Mouse (Mus musculus) thymus, postnatal 25 days (tissue): ENCODE measurements around the gene Fam189a1.
A peak's percentile ranks its signal among the peaks of the same experiment; 100 is the strongest.

ENCODE experiments used
- DNase-seq: peaks from one replicate; pipeline ENCODE4 v3.0.0; 2022

The Fam189a1 gene

GRCm38 (mm10) chr7:65031195-65031594 is 125.2 kb downstream of the Fam189a1 start:
- no peak for DNase-seq

DNA sequence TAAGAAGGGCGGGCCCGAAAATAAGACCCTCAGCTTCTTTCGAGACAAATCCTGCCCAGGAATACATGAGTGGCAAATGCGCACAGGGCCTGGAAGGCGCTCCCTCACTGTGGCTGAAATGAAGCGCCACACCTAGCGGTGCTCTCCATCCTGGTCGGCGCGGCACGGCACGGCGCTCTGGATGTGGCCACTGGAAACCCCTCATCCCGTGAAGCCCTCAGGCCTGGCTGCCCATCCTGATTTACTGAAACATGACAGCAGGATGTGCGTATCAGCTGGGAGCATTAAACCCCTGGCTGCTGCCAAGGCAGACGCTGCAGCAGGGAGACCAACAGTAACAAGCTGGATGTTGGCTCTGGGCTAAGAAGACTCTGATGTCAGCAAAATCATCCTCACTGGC is 126.4 kb downstream of the Fam189a1 start:
- no peak for DNase-seq

DNA sequence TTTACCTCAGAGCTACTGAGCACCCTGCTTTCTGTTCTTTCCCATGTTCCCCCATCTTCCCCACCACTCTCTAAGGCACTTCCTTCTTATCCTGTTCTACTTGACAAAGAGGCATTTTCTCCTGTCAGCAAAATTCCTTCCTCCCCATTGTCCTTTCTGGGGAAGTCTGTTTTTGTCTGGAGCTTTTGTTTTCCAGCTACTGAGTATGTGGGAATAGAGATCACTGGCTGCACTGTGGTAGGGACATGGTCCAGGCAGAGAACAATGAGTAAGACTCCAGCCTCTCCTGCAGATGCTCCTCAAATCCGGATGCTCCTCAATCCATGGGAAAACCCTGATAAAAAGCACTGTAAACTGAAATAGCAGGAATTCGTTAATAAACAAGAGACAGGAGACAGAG is 135.1 kb downstream of the Fam189a1 start:
- no peak for DNase-seq

- no peak for DNase-seq
Measured at GRCm38 (mm10) chr7:65018036-65018679, 138.2 kb downstream of the Fam189a1 start.

GRCm38 (mm10) chr7:65017348-65017747 is 139.0 kb downstream of the Fam189a1 start:
- DNase-seq, result no peak

DNA sequence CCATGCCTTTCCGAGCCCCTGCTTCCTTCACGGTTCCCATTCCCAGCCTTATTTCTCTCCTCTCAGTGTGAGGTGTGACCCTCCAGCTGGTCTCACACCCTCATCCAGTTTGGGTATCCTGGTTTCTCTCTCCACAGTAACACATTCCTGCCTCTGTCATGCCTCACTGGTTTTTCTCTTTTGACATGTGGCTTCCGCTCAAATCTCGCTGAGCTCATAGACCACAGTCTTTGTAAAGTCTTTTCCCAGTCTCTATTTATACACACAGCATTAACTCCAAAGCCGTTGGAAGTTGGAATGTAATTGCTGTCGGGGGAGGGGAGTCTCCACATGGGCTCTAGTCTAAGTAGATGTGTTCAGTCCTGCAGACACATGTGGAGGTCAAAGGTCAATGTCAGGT is 145.2 kb downstream of the Fam189a1 start:
- no peak for DNase-seq

DNA sequence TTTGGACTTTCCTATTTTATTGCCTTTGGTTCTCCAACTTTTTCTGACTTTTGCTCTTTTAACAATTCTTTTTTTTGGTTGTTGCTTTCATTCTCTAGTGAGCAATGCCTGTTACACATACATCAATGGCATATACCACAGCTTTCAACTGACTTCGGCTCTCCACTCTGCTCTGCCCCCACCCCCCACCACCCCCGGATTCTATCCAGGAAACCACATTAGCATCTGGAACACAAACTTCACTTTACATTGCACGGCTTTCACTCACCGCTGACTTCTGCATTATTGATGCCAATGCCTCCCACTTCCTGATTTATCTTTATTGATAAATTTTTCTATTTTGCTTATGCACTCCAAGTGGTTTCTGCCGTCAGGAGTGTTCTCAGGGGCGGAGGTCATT is 146.1 kb downstream of the Fam189a1 start:
- no peak for DNase-seq

DNA sequence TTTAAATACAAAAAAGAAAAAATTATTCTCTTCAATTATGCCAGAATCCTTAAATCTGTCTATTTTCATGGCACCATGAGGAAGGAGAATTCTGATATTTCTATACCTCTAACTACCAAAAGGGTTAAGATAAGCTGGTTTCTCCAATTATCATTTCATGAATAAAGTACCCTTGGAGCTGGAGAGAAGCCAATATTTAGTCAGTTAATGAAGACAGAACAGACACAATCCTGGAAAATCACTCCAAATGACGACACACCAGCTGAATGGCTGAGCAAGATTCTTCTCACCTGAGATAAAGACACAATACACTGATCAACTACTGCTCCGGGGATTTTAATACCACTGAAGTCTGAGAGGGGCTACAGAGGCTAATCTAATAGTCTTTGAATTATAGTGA is 150.6 kb downstream of the Fam189a1 start:
- DNase-seq, result no peak

DNA sequence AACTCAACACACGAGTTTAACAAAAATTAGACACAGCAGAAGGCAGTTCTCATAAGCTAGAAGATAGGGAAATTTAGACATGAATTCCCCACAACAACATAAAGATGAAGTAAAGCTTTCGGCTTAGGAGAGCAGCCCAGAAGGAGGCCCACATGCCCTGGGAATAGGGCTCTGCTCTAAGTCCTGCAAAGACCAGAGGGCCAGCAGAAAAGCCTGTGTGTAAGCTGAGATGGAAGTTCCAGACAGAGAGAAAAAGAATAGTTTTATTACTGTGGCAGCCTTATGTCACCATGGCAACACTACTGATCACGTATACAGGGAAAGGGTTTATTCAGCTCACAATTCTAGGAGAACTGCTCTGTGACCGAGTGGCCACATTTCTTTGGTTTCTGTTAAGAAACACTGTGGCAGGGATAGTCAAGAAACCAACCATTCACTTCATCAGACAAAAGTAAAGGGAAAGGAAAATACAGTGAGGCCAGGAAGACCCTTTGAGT is 156.6 kb downstream of the Fam189a1 start:
- DNase-seq, result no peak

GRCm38 (mm10) chr7:64997743-64998142 is 158.6 kb downstream of the Fam189a1 start:
- DNase-seq, result no peak

DNA sequence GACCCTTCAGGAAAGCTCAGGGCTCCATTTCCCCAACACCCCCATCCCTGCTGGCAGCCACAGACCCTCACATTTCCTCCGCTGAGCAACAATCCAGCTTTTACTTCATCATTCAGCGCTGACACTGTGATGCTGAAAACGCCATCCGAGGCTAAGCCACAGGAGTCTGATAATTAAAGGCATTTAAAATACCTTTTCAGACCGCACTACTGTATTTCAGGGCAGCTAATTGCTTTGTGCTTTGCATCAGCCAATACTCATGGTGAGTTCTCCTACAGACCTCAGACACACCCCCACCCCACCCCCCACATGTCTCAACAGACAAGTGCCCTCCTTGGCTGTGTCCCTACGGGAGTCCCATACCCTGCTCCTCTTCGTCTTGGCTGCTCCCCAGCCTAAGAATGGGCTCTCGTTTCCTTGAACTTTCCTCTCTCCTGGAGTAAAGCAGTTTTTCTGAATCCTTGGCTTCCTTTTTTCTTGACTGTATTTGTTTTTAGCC is 160.4 kb downstream of the Fam189a1 start:
- DNase-seq, result no peak

DNA sequence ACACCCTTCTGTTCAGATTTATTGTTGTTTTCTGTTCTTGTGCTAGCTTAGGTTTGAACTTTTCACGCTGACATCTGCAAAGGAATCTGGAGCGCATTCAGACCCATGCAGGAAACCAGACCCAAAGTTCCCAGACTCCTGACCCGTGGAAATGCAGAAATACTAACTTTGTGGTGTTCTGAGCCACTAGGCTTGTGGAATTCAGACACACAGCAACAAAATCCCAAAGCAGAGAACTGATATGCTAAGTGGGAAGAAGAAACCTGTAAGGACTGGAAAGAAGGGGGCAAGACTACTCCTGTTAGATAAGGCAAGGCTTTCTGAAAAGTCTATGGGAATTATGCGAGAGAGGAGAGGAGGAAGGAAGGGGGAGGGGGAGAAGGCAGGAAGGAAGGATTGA is 167.0 kb downstream of the Fam189a1 start:
- no peak for DNase-seq

DNA sequence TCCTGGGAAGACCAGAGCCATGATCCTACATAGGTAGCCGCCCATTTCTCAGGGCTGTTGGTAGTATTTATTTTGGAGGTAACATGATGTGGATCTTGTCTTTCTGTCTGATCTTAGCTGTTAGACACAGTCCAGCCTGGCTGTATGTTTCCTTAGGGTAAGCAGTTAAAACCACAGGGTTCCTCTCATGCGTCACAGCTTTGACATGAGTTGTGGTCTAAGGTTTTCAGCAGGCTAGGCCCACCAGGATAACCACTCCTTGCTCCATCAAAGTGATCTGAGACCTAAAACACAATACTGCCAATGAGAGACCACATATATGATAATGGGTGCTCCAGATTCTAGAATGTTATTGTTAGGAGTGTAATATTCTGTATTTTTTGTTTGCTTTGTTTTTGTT is 168.4 kb downstream of the Fam189a1 start:
- no peak for DNase-seq

- no peak for DNase-seq
Measured at GRCm38 (mm10) chr7:64984468-64985120, 171.8 kb downstream of the Fam189a1 start.

DNA sequence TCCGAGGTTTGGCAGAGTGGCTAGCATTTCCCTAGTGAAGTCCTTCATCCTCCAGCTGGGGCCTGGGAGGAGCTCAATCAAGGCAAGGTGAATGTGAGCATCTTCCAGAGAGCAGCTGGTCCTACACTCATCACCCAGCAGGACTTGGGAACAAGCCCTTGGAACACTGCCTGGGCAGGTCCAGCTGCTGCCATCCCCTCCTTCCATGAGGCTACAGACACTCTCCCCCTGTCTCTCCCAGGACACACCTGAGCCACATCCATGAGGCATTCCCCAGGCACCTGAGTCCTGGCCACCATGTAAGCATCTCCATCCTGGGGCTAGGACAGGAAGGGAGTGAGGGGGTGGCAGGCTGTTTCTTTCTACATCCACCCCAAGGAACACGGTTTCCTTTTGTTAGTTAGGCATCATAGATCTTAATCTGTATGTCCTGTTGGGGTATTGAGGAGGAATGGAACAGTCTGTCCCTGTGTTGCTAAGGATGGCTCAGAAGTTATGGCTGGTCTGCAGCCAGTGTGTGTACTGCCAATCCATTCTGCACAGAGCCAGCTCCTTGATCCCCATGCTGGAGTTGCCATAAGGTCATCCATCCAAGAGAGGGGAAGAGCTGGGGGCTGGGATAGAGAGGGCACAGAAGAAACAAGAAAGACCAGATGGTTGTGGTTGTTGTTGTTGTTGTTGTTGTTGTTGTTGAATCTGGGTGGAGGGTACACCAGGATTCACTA is 174.7 kb downstream of the Fam189a1 start:
- DNase-seq, result no peak

DNA sequence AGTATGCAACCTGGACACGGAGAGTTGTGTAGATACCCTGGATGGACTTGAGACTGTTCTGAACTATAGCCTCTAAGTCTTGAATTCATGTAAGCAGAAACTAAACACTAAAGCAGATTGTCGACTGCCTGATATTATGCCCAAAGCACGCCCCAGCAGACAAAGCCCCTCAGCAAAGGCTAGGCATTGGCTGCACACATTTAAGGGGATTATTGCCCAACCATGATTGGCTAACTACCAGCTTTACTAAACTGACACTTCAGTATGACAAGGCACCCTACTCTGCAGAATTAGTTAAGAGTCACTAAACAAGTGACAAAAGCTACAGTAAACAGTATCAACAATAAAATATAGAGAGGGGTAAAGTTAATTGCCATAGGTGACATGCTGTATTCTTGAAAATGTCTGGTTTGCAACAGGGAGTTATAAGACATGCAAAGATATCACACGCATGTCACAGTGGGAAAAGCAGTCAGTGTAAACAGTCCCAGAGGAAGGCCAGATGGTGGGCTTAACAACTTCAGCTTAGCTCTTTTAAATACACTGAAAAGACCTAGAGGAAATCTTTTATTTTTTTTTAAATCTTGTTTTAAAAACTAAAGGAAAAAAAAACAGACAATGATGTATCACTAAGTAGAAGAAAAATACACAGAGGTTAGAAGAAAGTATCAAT is 182.6 kb downstream of the Fam189a1 start:
- no peak for DNase-seq

DNA sequence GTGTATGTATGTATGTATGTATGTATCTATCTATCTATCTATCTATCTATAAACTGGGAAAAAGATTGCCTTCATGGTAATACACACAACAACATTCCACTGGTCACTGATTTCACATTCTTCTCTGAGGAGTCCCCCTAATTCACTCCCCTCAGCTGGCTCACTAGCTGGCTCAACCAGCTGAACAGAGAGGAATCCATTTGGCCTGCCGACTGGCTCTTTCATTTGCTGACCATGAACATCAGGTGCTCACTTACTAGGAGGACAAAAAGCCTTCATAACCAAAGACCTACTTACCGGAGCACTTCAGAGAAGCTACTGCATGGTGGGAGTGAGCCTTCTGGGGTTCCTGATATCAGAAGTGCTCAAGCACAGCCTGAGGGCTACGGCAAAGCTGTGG is 194.2 kb downstream of the Fam189a1 start:
- DNase-seq, result no peak

- no peak for DNase-seq
Measured at GRCm38 (mm10) chr7:64959087-64959486, 197.3 kb downstream of the Fam189a1 start.

DNA sequence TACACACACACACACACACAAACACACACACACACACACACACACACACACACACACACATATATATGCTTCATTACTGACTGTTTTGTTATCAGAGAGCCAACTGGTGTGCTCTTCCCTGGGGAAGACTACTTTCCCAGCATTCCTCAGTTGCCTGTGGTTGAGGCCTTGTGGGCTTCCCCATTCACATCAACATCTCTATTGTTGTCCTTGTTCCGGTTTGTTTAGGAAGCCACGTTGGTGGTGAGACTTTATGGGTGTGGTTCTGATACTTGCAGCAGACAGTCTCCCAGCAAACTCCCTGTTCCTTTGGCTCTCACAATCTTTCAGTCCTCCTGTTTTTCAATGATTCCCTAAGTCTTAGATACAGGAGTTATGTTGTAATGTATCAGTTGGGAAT is 204.2 kb downstream of the Fam189a1 start:
- DNase-seq, result no peak

DNA sequence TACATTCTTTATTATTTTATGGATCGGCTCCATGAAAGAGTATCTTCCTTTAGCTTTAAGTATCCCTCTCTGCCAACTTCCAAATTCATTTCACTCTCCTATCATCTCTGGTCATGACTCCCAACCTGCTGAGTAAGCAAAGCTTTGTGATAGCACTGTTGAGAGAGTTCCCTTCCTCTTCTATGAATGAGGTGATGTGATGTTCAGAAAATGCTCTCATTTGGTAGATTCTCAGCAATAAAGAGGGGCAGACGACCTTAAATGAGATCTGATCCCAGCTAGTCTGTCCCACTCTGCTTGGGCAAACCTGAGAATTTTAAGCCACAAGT is 205.6 kb downstream of the Fam189a1 start:
- no peak for DNase-seq

DNA sequence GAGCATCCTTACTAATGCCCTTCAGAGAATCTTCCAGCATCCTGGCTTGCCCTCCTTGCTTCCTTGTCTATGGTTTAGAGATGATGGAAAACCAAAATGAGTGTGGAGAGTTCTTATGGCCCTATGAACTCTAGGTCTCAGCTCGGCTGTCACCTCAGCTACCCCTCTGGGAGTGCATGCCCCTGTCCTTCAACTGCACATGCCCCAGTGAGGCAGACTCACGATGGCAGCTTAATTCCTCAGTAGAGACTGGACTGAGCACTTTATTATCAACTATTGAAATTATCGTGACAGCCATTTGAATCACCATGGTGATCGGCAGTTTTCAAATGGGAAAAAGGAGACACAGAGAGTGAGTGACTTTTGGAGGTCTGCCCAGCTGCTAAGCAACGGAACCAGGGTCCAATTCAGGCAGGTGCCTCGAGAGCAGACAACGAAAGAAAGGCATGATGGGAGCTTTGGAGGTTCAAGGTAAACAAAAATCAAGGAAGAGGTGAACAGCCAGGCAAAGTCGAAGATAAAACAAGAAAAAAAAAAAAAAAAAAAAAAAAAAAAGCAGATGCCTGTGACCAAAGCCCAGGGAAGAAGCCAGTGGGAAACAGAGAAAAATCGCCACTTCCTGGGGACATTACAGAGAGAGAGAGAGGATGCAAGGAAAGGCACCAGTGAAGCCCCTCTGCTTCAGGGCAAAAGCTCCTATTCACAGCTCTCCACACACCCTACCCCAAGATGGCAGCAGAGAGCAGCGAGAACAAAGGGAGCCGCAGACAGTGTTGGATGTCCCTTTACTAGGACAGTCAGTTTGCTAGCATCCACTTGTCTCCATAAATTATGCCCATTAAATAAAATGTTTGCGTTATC is 206.2 kb downstream of the Fam189a1 start:
- DNase-seq, result peak; percentile 61

DNA sequence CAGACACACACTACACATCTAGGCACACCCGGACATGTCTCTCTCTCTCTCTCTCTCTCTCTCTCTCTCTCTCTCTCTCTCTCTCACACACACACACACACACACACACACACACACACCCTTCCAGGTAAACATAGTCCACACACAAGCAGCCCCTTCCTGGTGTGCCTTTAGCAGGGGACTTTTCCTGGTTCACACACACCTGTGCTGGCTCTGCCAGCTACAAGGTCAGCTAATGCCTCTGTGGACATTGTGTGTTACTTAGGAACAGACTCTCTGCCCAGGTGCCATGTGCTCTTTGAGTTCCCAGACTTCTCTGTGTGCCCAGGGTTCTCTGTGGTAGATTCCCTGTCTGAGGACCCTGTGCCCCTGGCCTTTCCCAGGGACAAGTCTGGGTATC is 206.9 kb downstream of the Fam189a1 start:
- no peak for DNase-seq

DNA sequence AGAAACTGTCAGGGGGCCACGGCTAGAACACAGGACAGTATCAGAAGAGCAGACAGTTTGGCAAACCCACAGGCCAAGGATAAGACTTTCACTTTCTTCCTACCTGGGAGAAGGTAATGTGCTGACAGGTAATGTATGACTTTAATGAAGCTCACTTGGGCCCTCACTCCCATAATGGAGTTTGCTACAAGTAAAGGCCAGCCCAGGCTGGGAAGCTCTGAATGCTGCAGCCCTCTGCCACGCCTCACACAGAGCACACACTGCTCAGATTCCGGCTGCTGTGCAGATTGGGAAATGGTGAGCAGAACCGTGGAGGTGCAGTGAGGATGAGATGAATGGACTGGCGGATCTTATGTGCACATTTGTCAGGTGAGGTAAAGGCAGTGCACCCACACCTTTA is 211.7 kb downstream of the Fam189a1 start:
- DNase-seq, result no peak
